Mouse (Mus musculus) cortical plate, adult 2 months (tissue): ENCODE data around the gene Fam117b.

Source experiments
- CTCF ChIP-seq: fragments of 200-500 bp; IDR thresholded peaks from 2 replicates; pipeline ENCODE4 v1.5.1; 2011; ENCODE audit warnings: mild to moderate bottlenecking, control low read depth, low read length; ENCODE audit not compliant: insufficient read depth; ENCODE audit errors: extremely low read depth
- POLR2A ChIP-seq: fragments of 200-500 bp; IDR thresholded peaks from 2 replicates; pipeline ENCODE4 v1.6.1; 2011; ENCODE audit warnings: mild to moderate bottlenecking, low read length, control low read depth; ENCODE audit not compliant: insufficient read depth; ENCODE audit errors: extremely low read depth

- no peak for TF ChIP-seq POLR2A
- TF ChIP-seq CTCF: no peak
These were observed 5.3 kb downstream of the Fam117b start for GRCm38 (mm10) chr1:59918075-59918474.
